Mouse (Mus musculus) heart, adult 2 months (tissue): ENCODE measurements around the gene Tle6.

Experiments used
- CTCF ChIP-seq: fragments of 200-600 bp; IDR thresholded peaks from 2 replicates; pipeline ENCODE4 v1.8.1; 2022; ENCODE audit warnings: antibody characterized with exemption, mild to moderate bottlenecking, moderate library complexity
- EP300 ChIP-seq: fragments of 200-500 bp; IDR thresholded peaks from 2 replicates; pipeline ENCODE4 v1.6.1; 2011; ENCODE audit warnings: low read depth, low read length, control low read depth; ENCODE audit not compliant: insufficient read depth
- POLR2A ChIP-seq: fragments of 200-500 bp; IDR thresholded peaks from 2 replicates; pipeline ENCODE4 v1.6.1; 2011; ENCODE audit warnings: mild to moderate bottlenecking, low read depth, low read length, control low read depth; ENCODE audit not compliant: insufficient read depth

DNA sequence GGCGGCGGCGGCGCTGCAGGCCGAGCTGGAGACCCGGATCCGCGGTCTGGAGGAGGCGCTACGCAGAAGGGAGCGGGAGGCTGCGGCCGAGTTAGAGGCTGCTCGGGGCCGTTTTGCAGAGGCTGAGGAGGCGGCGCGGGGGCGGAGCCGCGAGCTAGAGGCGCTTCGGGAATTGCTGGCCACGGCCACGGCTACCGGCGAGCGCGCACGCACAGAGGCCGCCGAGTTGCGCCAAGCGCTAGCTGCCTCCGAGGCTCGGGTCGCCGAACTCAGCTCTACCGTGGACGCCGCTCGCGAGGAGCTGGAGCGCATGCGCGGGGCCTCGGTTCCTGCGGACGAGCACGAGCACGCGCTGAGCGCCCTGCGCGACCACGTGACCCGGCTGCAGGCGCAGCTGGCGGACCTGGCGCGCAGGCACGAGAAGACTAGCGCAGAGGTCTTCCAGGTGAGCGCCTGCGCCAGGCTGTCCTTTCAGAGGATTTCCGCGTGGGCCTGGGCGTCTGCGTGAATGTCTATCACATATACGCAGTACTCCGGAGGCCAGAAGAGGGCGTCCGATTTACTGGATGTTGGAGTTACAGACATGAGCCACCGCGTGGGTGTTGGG is 42.7 kb upstream of the Tle6 start:
- TF ChIP-seq CTCF (peak; percentile 69), POLR2A (peak; percentile 83), EP300 (no peak; the same call in 1 of the 2 replicates)
